Mouse (Mus musculus) kidney, embryonic 15.5 days (tissue): ENCODE results near the gene Map7d3. TPM values are rescaled to one million over a fixed set of nuclear protein-coding genes. Genes with fewer than 3 reads are reported as not detected.

ENCODE experiments used
- ATAC-seq: fragments of 200-750 bp; cut with Nextera tagmentation; replicated peaks from 2 replicates; pipeline ENCODE4 v1.8.0; 2017; ENCODE audit warnings: moderate TSS enrichment; ENCODE audit not compliant: low FRiP score
- H3K27ac ChIP-seq: fragments of 300-500 bp; sonication (generic); 2 replicates; pipeline ENCODE4 v1.5.1; 2015; ENCODE audit warnings: mild to moderate bottlenecking, inconsistent platforms
- H3K27me3 ChIP-seq: fragments of 300-500 bp; sonication (generic); 2 replicates; pipeline ENCODE4 v1.6.1; 2015; ENCODE audit warnings: inconsistent platforms
- H3K36me3 ChIP-seq: fragments of 300-500 bp; sonication (generic); 2 replicates; pipeline ENCODE4 v1.6.1; 2015; ENCODE audit warnings: inconsistent platforms
- H3K4me1 ChIP-seq: fragments of 300-500 bp; sonication (generic); 2 replicates; pipeline ENCODE4 v1.6.1; 2015; ENCODE audit warnings: inconsistent platforms
- H3K4me2 ChIP-seq: fragments of 300-500 bp; sonication (generic); 2 replicates; pipeline ENCODE4 v1.6.1; 2015; ENCODE audit warnings: moderate library complexity, mild to moderate bottlenecking, inconsistent platforms
- H3K4me3 ChIP-seq: fragments of 300-500 bp; sonication (generic); replicated peaks from 2 replicates; pipeline ENCODE4 v1.5.1; 2015; ENCODE audit warnings: mild to moderate bottlenecking, inconsistent platforms
- H3K9ac ChIP-seq: fragments of 300-500 bp; sonication (generic); 2 replicates; pipeline ENCODE4 v1.6.1; 2015; ENCODE audit warnings: mild to moderate bottlenecking, inconsistent platforms
- H3K9me3 ChIP-seq: fragments of 300-500 bp; sonication (generic); replicated peaks from 2 replicates; pipeline ENCODE4 v1.6.1; 2016; ENCODE audit warnings: inconsistent platforms
- WGBS: fragments of 180-500 bp; shearing (Covaris S2); methylation state at CpG from one replicate; pipeline ENCODE4 v1.1.7; 2015; ENCODE audit warnings: mixed read lengths; 5-methylcytosine and 5-hydroxymethylcytosine counted together
- polyA plus RNA-seq: library from polyadenylated mRNA; unstranded; fragments of >200 nt; fragmentation: Nextera tagmentation; extraction: Ambion mirVana; gene quantifications from 2 replicates; pipeline ENCODE4 v1.2.1, GENCODE M21; 2015

The Map7d3 gene
- polyA plus RNA-seq, 1 experiment from 2014 or later, result 2.5 TPM

- no peaks in the 10 kb centered on the region for H3K4me1 ChIP-seq
- no peaks in the 10 kb centered on the region for H3K9me3 ChIP-seq
- no peak overlapping the region for H3K4me3 ChIP-seq
- H3K36me3 ChIP-seq, result no peaks in the 10 kb centered on the region
- H3K27ac ChIP-seq, result no peak overlapping the region
- H3K4me2 ChIP-seq, result no peak overlapping the region
- H3K9ac ChIP-seq, result no peak overlapping the region
- no peak for ATAC-seq
- H3K27me3 ChIP-seq, result no peaks in the 10 kb centered on the region
Observed at GRCm38 (mm10) chrX:56769838-56770237, 52.3 kb downstream of the Map7d3 start.

GRCm38 (mm10) chrX:56760257-56760760, 61.8 kb downstream of the Map7d3 start:
- no peak overlapping the region for H3K4me3 ChIP-seq
- H3K27me3 ChIP-seq, result no peaks in the 10 kb centered on the region
- no peaks in the 10 kb centered on the region for H3K36me3 ChIP-seq
- H3K9ac ChIP-seq, result no peak overlapping the region
- ATAC-seq, result no peak
- no peaks in the 10 kb centered on the region for H3K9me3 ChIP-seq
- no peak overlapping the region for H3K27ac ChIP-seq
- 84% methylated on average over 3 of the region's 3 CpGs for WGBS
- H3K4me1 ChIP-seq, result no peaks in the 10 kb centered on the region
- H3K4me2 ChIP-seq, result no peak overlapping the region

- Histone ChIP-seq H3K9me3 (no peaks in the 10 kb centered on the region), H3K4me3 (no peak overlapping the region), H3K27ac (no peak overlapping the region), H3K4me1 (no peaks in the 10 kb centered on the region), H3K9ac (no peak overlapping the region), H3K27me3 (no peaks in the 10 kb centered on the region), H3K36me3 (no peaks in the 10 kb centered on the region), H3K4me2 (no peak overlapping the region)
- 78% methylated on average over 7 of the region's 7 CpGs for WGBS
- ATAC-seq, result no peak
Observed at GRCm38 (mm10) chrX:56756352-56756751, 65.8 kb downstream of the Map7d3 start.

DNA sequence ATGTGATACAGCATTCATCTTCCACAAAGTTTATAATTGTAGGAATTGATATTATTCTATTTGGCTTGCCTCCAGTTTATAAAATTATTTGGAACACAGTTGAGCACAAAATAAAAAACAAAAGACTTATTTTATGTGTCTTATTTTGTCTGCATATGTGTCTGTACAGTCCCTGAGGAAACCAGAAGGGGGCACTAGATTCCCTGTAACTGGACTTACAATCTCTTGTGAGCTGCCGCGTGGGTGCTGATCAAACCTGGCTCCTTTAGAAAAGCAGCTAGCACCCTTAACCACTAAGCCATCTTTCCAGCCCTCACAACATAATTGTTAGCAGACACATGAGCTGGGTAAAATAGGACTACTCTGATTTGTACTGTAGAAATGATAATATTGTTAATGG, 66.5 kb downstream of the Map7d3 start:
- H3K27ac ChIP-seq, result no peak overlapping the region
- ATAC-seq, result no peak
- no peak overlapping the region for H3K4me3 ChIP-seq
- no peak overlapping the region for H3K9ac ChIP-seq
- H3K4me1 ChIP-seq, result no peaks in the 10 kb centered on the region
- H3K9me3 ChIP-seq, result no peaks in the 10 kb centered on the region
- H3K27me3 ChIP-seq, result no peaks in the 10 kb centered on the region
- WGBS, result 55% methylated on average over 2 of the region's 2 CpGs
- H3K36me3 ChIP-seq, result no peaks in the 10 kb centered on the region
- H3K4me2 ChIP-seq, result no peak overlapping the region

GRCm38 (mm10) chrX:56753317-56754289, 68.5 kb downstream of the Map7d3 start:
- Histone ChIP-seq H3K4me3 (no peak overlapping the region), H3K4me2 (no peak overlapping the region), H3K36me3 (no peaks in the 10 kb centered on the region), H3K9me3 (no peaks in the 10 kb centered on the region), H3K4me1 (no peaks in the 10 kb centered on the region), H3K27ac (no peak overlapping the region), H3K27me3 (no peaks in the 10 kb centered on the region), H3K9ac (no peak overlapping the region)
- 83% methylated on average over 8 of the region's 8 CpGs for WGBS
- no peak for ATAC-seq

GRCm38 (mm10) chrX:56752144-56752543, 70.0 kb downstream of the Map7d3 start:
- H3K4me2 ChIP-seq, result no peak overlapping the region
- no peaks in the 10 kb centered on the region for H3K4me1 ChIP-seq
- 67% methylated on average over 6 of the region's 6 CpGs for WGBS
- no peak overlapping the region for H3K9ac ChIP-seq
- no peak overlapping the region for H3K27ac ChIP-seq
- no peak overlapping the region for H3K4me3 ChIP-seq
- no peaks in the 10 kb centered on the region for H3K27me3 ChIP-seq
- ATAC-seq, result no peak
- H3K9me3 ChIP-seq, result no peaks in the 10 kb centered on the region
- no peaks in the 10 kb centered on the region for H3K36me3 ChIP-seq

GRCm38 (mm10) chrX:56751536-56751935, 70.6 kb downstream of the Map7d3 start:
- Histone ChIP-seq H3K4me2 (no peak overlapping the region), H3K27me3 (no peaks in the 10 kb centered on the region), H3K27ac (no peak overlapping the region), H3K9me3 (no peaks in the 10 kb centered on the region), H3K9ac (no peak overlapping the region), H3K4me1 (no peaks in the 10 kb centered on the region), H3K36me3 (no peaks in the 10 kb centered on the region), H3K4me3 (no peak overlapping the region)
- no peak for ATAC-seq
- 55% methylated on average over 4 of the region's 4 CpGs for WGBS

Other genes with a start within 250 kb of the Map7d3 start
- gene Mmgt1, start 224.3 kb downstream of the Map7d3 start, polyA plus RNA-seq, result 26.4 and 29.7 TPM in 2 replicates
- 11.3 and 11.8 TPM in 2 replicates for gene Slc9a6, start 212.6 kb downstream of the Map7d3 start, polyA plus RNA-seq
- gene Fhl1, start 90.5 kb downstream of the Map7d3 start, polyA plus RNA-seq, result 89.6 and 89.8 TPM in 2 replicates
- gene Adgrg4, start 47.8 kb upstream of the Map7d3 start, polyA plus RNA-seq, result not detected in 2 replicates
- gene Brs3, start 220.7 kb upstream of the Map7d3 start, polyA plus RNA-seq, result not detected in 2 replicates
- gene Htatsf1, start 231.3 kb upstream of the Map7d3 start, polyA plus RNA-seq, result 70.3 and 70.5 TPM in 2 replicates